Mouse (Mus musculus): Measurements from ENCODE around the gene Ptpro.
"Not testable (repeated sequence)": the region's sequence is repeated elsewhere in the genome, so short reads cannot be mapped to it uniquely, and the experiment has no call there.

Gene Ptpro

DNA sequence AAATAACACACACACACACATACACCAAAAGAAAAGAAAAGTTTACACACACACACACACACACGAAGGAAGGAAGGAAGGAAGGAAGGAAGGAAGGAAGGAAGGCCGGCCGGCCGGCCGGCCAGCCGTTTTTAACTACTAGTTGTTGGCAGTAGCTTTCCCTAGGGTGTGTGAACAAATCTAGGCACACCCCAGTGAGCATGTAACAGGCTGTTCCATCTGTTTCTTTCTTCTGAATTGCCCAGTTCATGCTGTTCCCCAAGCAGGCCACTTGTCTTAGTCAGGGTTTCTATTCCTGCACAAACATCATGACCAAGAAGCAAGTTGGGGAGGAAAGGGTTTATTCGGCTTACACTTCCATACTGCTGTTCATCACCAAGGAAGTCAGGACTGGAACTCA is 194.0 kb downstream of the Ptpro start:
- in situ Hi-C loops (cut with MboI, MseI): not testable (repeated sequence)

DNA sequence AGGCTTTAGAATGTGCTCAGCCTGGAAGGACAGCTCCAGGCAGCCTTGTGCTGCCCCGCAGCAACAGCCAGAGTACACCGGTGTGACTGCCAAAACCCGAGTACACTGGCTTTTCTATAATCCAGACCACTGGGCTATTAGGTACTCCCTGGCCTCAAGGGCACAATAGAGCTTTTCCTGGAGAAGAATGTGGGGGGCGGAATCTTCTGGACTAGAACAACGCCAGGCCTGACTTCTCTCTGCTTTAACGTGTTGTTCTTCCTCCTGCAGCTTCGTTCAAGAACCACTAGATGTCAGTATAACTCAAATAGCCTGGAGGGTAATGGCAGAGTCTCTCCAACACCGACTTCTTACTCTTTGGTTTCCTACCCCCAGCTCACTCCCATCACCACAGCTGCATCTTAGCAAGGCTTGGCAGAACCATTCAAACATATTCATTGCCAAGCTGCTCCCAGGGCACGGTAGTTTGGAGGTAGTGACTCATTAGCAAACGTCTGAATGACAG is 203.5 kb downstream of the Ptpro start:
- in situ Hi-C loops (cut with MboI, MseI): no loop called here

DNA sequence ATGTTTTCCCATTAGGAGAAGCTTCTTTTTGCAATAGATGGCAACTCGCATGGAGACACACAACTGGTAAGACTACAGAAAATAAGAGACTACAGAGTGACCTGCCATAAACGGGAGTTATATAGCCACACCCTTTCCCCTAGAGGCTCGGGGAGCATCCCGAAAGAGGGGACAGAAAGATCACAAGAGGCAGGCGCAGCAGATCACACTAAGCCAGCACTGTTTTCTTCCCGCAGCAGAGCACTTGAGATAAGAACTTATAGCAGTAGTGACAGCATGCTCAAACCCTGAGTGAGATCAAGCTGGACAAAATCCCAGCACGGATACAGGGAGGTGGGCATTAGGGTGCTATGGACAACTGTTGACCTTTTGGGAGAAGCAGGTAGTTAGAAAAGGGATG is 203.9 kb downstream of the Ptpro start:
- in situ Hi-C loops (cut with MboI, MseI): no loop called here

DNA sequence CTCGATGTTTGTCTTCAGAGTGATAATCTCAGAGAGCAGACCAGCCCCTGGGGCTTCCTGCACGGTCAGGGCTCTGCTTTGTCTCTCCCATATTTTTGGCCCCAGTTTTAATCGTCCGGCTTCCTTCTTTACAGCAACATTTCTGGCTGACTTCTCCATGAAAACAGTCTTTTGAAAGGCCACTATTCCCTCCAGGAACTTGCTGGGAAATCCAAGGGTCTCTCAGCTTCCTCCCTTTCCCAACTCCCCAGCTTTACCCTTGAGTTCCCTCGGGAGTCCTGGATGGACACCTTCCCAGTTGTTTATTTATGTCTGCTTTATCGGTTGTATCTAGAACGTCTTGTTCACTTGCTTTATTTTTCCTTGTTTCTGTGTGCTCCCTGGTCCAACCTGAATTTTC is 205.1 kb downstream of the Ptpro start:
- in situ Hi-C loops (cut with MboI, MseI): no loop called here

DNA sequence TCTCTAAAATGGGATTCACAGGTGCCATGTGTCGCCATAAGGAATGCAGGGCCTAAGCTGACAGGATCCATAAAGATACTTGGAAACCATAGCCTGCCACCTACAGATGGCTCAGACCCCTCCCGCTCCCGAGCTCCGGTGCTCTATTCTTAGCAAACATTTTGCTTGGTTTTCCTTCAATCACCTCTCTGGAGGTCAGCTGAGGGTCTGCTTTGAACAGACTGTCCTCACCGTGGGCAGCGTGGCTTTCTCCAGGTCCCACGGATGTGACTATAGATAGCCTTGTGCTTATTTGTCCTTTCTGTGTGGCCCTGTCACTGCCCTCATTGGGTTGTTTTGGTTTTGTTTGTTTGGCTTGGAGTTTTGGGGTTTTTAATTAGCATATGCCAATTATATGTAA is 206.0 kb downstream of the Ptpro start:
- in situ Hi-C loops (cut with MboI, MseI): no loop called here

DNA sequence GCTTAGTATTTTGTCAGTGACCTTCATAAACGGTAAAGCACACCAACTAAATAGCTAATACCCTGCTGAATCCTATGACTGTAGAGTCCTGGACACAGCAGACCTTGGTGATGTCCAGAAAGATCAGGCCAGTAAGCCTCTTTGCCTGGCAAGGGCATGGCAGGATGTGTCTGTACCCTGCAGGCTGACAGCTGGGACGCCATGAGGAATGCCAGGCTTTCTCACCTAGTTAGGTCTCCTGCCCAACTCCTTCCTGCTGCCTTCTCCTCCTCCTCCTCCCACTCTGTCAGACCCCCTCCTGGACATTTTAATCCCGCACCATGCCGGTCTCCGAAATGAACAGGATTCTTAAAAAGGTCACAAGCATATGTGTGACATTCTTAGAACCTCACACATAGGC is 211.7 kb downstream of the Ptpro start:
- in situ Hi-C loops (cut with MboI, MseI): loop anchor here (5.0 kb wide), 2 partner anchors 199 to 264 kb away; no protein-coding TSS in a partner anchor

DNA sequence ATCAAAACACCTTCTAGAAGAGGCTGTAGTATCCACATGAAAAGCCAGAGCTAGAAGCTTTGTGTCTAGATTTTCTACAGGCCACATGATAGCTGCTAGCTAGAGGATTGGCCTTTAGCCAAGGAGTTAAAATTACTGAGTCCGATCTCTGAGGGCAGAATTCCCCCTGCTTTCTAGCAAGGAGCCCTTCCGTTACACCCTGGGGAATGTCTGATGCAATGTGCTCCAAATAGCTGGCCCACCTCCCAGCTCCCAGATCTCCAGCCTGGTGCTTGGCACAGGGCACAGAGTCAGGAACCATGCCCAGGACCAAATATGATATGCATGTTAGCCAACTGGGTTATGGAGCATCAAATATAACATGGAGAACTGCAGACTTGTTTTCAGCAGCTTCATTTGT is 213.1 kb downstream of the Ptpro start:
- in situ Hi-C loops (cut with MboI, MseI): no loop called here

DNA sequence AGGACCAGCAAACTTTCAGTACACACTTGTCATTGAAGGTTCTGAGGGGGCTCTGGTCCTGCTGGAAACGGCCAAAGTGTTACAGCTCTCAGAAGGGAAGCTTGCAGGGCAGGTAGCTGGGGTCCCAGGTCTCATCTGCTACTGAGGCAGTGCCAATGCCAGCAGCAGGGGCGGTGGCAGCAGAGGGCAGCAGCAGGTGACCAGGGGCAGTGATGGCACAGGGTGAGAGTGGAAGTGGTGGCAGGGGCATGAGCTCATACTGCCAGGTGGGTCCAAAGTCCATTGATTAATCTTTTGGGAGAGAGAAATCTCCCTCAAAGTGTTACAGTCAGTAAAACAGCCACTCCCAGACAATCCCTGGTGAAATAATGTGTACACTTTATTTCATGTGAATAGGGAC is 214.1 kb downstream of the Ptpro start:
- in situ Hi-C loops (cut with MboI, MseI): no loop called here

DNA sequence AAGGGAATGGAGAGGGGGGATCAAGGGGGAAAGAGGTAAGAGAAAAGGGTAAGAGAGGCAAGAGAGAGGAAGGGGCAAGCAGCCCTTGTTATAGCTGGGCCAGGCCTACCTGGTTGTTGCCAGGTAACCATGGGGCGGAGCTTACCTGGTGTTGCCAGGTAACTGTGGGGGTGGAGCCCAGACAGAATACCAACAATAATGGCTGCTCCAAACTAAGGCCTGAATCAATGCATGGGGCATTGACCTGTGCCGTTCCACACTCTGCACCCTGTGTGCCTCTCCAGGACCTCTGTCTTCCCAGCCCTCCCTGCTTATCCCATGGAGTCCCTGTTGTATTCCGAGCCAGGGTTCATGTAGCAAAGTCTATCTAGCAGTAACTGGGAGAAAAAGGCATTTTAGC is 215.6 kb downstream of the Ptpro start:
- in situ Hi-C loops (cut with MboI, MseI): no loop called here

DNA sequence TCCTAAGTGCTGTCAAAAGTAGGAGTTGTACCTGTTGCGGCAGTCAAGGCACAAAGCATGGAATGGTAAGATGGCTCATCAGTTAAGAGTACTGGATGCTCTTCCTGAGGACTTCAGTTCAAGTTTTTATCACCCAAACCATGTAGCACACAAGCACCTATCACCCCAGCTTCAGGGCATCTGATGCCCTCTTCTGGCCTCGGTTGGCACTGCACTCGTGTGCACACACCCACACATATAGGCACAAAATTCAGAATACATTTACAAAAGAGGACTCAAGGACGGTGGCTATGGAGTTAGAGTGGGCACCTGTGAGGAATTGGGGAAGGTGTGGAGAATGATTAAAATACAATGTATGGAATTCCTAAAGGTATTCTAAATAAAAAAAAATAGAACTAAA is 217.4 kb downstream of the Ptpro start:
- in situ Hi-C loops (cut with MboI, MseI): no loop called here

DNA sequence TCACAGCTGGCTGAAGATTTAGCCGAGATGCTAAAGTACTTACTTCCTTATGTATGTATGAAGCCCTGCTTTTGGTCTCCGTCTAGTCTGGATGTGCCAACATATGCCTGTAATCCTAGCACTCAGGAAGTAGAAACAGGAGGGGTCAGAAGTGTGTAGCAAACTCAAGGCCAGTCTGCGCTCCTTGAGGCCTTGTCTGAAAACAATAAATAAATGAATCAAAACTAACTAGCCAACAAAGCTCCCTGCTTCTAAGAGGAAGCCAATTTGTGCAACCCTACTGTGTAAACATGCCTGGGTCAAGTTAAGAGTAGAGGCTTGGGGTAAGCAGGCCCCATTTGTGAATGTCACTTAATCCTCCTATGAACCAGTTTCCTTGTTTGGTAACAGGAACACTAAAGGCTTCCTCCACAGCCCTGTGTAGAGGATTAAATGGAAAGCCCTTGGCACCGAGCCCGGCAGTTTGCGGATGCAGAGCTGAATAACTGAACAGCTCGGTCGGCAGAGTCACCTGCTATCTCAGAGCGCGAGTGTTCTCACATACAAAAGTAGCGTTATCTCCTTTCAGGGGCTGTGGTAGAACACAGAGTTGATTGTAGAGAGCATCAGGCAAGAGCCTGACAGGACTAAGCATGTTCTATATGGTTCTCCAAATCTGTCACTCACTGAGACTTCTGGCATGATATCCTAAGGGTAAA is 218.9 kb downstream of the Ptpro start:
- in situ Hi-C loops (cut with MboI, MseI): no loop called here

DNA sequence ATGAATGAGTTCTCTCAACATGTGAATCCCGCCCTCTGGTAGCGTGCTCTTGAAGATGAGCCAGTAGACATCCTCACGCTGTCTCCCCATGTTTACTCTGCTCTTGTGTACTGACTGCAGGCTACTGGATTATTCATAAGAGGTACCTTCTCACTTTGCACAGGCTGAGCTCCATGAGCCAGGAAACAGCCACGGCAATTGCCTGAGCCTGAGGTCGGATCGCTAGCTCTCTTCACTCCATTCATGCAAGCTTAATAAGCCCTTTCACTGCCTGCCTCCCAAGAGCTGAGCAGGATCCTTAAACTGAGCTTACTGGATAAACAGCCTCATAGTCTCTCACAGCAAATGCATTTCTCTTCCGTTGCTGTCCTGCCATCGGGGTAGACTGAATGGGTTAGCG is 220.0 kb downstream of the Ptpro start:
- in situ Hi-C loops (cut with MboI, MseI): no loop called here

DNA sequence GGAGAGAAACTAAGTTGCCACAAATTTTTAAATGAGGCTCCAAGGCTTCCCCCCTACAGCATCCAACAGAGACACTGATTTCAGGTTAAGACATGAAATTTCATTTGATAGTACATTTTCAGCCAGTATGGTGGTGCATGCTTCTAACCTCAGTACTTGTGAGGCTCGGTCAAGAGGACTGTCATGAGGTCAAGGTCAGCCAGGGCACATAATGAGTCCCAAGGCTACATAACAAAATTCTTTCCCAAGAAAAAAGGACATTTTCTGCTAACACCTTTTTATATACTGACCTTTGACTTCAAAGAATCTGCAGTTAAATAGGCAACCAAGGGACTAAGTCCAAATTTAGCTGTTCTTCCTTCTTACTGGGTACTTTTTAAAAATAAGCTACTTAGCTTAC is 221.3 kb downstream of the Ptpro start:
- in situ Hi-C loops (cut with MboI, MseI): no loop called here

DNA sequence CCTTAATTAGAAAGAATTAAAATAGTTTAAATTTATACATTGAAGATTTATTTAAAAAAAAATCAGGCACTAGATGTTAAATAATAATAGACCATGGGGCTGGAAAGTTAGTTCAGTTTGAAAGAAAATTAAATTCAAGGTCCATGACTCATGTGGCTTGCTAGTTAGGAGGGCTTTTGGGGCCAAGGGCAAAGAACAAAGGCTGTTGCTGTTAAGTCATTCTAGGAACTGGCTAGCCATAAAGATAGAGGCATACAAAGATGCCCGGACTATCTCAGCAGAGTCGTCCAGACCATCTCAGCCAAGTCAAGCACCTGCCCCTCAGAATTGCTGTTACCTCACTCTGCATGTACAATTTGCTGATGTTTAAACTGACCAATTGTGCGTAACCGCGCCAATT is 223.6 kb downstream of the Ptpro start:
- in situ Hi-C loops (cut with MboI, MseI): not testable (repeated sequence)

DNA sequence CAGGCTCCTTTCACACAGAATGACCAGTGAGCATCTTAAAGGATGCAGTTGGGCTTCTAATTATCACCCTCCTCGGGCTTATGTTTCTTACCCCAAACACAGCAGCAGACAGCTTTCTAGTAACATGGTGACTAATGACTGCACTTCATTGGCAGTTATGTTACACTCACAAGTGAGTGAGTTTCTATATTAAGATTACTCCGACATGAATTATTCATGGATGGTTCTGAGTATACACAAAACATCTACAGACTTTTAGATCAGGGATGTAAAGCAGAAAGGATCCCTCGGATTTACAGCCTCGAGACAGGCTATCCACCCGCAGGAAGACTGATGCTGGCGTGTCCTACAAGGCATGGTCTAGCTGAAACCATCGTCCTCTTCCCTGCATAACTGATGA is 230.8 kb downstream of the Ptpro start:
- in situ Hi-C loops (cut with MboI, MseI): no loop called here

DNA sequence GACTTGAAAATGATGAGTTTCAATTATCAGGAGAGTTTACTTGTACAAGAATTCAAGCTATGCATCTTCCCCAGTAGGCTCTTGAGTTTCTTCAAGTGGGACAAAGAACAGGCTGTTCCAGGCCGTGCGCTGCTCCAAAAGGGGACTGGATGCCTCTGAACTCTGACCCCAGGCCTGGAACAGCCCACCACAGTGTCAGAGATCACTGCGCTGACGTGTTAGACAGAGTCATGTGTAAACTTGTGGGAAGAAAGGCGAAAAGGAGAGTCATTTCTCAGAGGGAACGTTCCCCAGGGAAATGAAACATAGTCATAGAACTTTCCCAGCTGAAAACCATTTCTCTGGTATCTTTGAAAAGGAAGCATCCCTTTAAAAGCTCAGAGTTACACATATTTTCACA is 235.3 kb downstream of the Ptpro start:
- in situ Hi-C loops (cut with MboI, MseI): no loop called here

DNA sequence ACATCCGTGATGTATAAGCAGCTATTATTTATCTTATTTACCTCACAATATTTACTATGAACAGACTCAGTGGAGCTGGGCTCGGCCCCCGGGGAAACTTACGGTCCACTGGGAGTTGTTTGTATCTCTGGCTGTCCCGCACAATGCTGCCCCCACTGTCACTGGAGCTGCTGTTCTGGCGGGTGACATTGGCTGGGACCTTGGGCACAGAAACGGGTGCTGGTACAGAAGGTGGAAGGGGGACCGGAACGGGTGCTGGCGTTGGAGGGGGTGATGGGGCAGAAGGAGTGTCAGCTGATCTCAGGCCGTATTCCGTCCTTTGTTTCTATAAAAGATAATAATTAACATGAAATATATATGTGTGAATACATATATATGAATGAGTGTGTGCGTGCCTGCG is 238.0 kb downstream of the Ptpro start:
- in situ Hi-C loops (cut with MboI, MseI): no loop called here

DNA sequence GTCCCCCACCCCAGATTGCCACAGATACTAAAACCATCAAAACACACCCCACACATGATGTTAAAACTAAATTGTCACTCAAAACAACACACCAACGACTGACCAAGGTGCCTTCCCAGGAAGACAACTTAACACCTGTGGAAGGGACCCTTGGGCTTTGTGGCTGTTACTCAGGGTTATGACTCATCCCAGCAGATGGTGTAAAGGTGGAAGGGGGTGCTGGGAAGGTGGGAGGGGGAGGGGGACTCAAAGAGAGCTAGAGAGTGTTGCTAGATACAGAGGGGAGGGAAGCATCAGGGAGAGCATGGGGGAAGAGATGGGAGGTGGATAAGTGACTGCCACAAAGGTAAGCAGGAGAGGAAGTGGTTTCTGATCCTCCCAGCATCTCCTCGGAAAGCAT is 239.5 kb downstream of the Ptpro start:
- in situ Hi-C loops (cut with MboI, MseI): no loop called here

DNA sequence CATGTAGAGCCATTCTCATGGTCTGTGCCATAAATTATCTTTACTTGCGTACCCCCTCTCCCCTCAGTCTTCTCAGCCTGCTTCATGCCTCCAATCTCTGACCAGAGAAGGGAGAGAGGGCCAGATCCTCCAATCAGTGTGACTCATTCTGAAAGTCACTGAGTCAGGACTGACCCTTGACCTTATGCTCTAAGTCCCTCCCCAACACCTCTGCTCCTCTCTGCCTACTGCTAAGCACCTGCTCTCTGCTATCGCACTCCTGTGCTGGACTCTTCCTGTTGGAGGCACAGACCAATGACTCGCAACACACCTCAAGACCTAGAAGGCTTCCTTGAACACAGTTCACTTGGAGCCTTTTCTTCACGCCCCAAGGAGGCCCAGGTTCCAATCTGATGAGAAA is 240.5 kb downstream of the Ptpro start:
- in situ Hi-C loops (cut with MboI, MseI): no loop called here

DNA sequence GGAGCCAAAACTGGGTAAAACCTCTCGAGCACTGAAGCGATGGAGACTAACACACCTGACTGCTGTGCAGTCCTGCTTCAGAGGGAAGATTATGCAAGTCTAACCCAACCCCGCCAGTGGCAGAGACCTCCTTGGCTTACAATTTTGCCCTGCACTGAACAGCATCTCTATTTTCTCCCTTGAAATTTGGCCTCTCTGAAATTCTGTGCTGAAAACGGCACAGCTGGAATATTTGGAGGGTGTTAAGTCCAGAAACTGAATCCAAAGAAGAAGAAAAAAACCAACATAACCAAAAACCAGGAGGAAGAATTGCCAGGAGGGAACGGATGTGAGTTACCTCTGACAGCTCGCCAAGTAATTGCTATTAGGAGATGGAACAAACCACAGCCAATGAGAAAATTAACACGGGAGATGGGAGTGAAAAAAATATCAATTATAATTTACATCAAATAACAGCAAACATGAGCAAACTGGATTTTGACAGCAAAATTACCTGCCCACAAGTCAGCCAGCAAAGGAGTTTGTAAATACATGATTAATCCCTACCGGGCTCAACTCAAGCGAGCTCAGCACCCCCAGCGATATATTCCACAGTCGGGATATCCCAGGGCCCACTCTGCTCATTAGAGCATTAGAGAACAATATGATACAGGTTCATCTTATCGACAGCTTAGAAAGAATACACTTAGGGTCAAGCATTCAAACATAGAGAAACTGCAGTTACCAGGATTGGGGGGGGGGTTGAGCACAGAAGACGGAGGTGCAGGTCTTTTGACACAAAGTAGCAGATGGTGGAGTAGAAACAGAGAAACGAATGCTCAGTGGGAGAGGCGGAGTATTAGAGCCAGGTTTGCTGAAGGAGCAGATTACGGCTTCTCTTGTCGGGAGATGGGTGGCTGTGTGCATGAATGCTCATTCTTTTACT is 241.4 kb downstream of the Ptpro start:
- in situ Hi-C loops (cut with MboI, MseI): no loop called here

DNA sequence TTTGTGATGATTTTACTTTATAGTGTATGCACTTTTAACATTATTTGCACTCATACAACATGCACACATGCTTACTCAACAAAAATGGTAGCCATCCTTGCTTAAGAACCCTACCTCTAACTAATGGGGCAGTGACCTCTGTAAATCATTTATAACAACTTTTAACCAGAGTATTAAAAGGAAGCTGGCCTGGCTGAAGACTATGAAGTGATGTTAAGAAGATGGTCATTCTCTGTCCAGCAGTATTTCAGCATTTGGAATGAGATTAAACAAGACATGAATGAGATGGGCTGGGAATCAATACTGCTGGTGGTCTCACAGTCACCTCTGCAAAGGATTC is 242.0 kb downstream of the Ptpro start:
- in situ Hi-C loops (cut with MboI, MseI): no loop called here

DNA sequence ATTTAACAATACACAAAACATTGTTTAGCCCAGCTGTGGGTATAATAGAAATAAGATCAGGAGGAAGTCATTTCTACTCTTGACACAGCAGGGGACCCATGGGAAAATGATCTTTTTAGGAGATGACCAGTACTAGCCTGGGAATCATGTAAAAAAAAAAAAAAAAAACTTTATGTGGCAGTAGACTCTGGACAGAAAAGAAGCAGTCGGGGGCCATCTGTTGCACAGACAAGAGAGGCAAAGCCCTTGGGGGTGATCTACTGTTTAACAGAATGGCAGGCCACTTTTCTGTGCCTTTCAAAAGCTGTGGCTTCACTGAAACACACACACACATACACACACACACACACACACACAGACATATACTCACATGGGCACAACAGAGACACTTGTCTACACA is 242.7 kb downstream of the Ptpro start:
- in situ Hi-C loops (cut with MboI, MseI): no loop called here

DNA sequence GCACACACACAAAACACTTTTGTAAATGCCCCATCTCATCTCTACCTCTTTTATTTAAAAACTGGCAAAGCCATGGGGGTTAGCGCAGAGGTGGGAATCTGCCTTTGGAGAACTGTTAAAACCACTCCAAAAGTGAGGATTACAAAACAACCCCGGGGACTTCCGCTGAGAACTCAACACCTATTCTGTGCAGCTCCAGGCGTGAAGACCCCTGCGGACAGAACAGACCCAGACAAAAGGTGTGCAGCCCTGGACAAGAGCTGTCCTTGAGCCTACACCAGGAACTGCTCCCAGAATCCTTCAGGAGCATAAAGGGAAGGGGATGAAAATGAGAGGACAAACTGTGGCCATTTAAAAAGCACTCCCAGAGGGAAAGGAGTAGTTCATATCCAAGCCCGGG is 243.1 kb downstream of the Ptpro start:
- in situ Hi-C loops (cut with MboI, MseI): no loop called here

All from T-helper 1 cell (primary cell).